Mouse (Mus musculus) ES-E14 (cell line): Measurements from ENCODE around the gene Mad1l1. TPM values are rescaled to one million over a fixed set of nuclear protein-coding genes. Genes with fewer than 3 reads are reported as not detected.

Experiments used
- DNase-seq: peaks from one replicate; pipeline ENCODE4 v3.0.0-alpha.2; 2013; ENCODE audit warnings: low read depth, low spot score
- H3K27ac ChIP-seq: 2 replicates; pipeline ENCODE4 v1.5.1; 2012; ENCODE audit warnings: low read depth, mild to moderate bottlenecking, low read length, moderate library complexity, mixed read lengths; ENCODE audit not compliant: poor library complexity, insufficient read depth, severe bottlenecking
- H3K36me3 ChIP-seq: 2 replicates; pipeline ENCODE4 v1.6.1; 2012; ENCODE audit warnings: mild to moderate bottlenecking, low read length, moderate library complexity, mixed read lengths; ENCODE audit not compliant: control insufficient read depth, poor library complexity, insufficient read depth, severe bottlenecking
- H3K4me1 ChIP-seq, 2 experiments: fragments of 150-350 bp in 1 of 2; sonication (generic) in 1 of 2; 2 replicates each; pipeline ENCODE4 v1.6.1; 2012; ENCODE audit warnings: low read length in 2 of 2, mild to moderate bottlenecking in 1 of 2, mixed read lengths in 1 of 2; ENCODE audit not compliant: control insufficient read depth in 2 of 2, insufficient read depth in 2 of 2, poor library complexity in 1 of 2
- H3K4me3 ChIP-seq, 2 experiments: fragments of 150-350 bp in 1 of 2; sonication (generic) in 1 of 2; 2 replicates each; pipeline ENCODE4 v1.5.1; 2012; ENCODE audit warnings: low read length in 2 of 2, low read depth in 1 of 2, mild to moderate bottlenecking in 1 of 2, mixed read lengths in 1 of 2; ENCODE audit not compliant: insufficient read depth in 1 of 2, poor library complexity in 1 of 2, severe bottlenecking in 1 of 2
- H3K9ac ChIP-seq: 2 replicates; pipeline ENCODE4 v1.6.1; 2012; ENCODE audit warnings: low read depth, mild to moderate bottlenecking, low read length, mixed read lengths; ENCODE audit not compliant: poor library complexity, insufficient read depth, severe bottlenecking
- H3K9me3 ChIP-seq: fragments of 150-350 bp; sonication (generic); 2 replicates; pipeline ENCODE4 v1.6.1; 2012; ENCODE audit warnings: low read depth, mild to moderate bottlenecking, low read length; ENCODE audit not compliant: control insufficient read depth, insufficient read depth
- CHD2 ChIP-seq: IDR thresholded peaks from 2 replicates; pipeline ENCODE4 v1.6.1; 2014; ENCODE audit warnings: mild to moderate bottlenecking, low read depth, low read length, inconsistent platforms
- HCFC1 ChIP-seq: IDR thresholded peaks from 2 replicates; pipeline ENCODE4 v1.6.1; 2012; ENCODE audit warnings: low read length, inconsistent platforms, borderline replicate concordance; ENCODE audit not compliant: insufficient read depth
- MAFK ChIP-seq: IDR thresholded peaks from 2 replicates; pipeline ENCODE4 v1.6.1; 2014; ENCODE audit warnings: mild to moderate bottlenecking, low read depth, low read length, inconsistent platforms; ENCODE audit not compliant: insufficient read depth
- ZC3H11A ChIP-seq: IDR thresholded peaks from 2 replicates; pipeline ENCODE4 v1.6.1; 2012; ENCODE audit warnings: low read depth, mild to moderate bottlenecking, inconsistent platforms, low read length, borderline replicate concordance
- ZNF384 ChIP-seq: IDR thresholded peaks from 2 replicates; pipeline ENCODE4 v1.6.1; 2012; ENCODE audit warnings: low read depth, low read length, inconsistent platforms
- in situ Hi-C, 2 experiments: fragments of 600-800 bp; cut with MboI; formaldehyde crosslinking; loops; one replicate each; pipeline ENCODE4 v1.15.1; 2025; ENCODE audit warnings: low sequenced_read_pairs in 2 of 2, inconsistent platforms in 1 of 2; ENCODE audit not compliant: unreplicated experiment in 2 of 2
- total RNA-seq: library from RNA; depleted of rRNA; stranded (reverse); fragments of 300-350 nt; gene quantifications from 2 replicates; pipeline ENCODE4 v1.2.3, GENCODE M21; 2012

Gene Mad1l1
- total RNA-seq, 1 experiment: 47.2 TPM

GRCm38 (mm10) chr5:140173181-140173580 is 148.2 kb downstream of the Mad1l1 start:
- H3K27ac ChIP-seq: no peak overlapping the region
- TF ChIP-seq ZNF384: no peak
- TF ChIP-seq HCFC1: no peak
- TF ChIP-seq MAFK: no peak
- TF ChIP-seq CHD2: no peak
- TF ChIP-seq ZC3H11A: no peak
- no peak overlapping the region for H3K4me3 ChIP-seq
- H3K4me1 ChIP-seq: peaks cover 2 to 32% of the 10 kb centered on the region in 2 experiments; a peak in 2 of 4 replicates
- H3K9ac ChIP-seq: no peak overlapping the region
- H3K9me3 ChIP-seq: no peaks in the 10 kb centered on the region
- no peaks in the 10 kb centered on the region for H3K36me3 ChIP-seq
- in situ Hi-C loops: no loop called here
- no peak for DNase-seq

- H3K9ac ChIP-seq: no peak overlapping the region
- peaks cover 2 to 32% of the 10 kb centered on the region in 2 experiments; a peak in 2 of 4 replicates for H3K4me1 ChIP-seq
- no peak overlapping the region for H3K4me3 ChIP-seq
- in situ Hi-C loops: no loop called here
- DNase-seq: no peak
- H3K9me3 ChIP-seq: no peaks in the 10 kb centered on the region
- no peaks in the 10 kb centered on the region for H3K36me3 ChIP-seq
- no peak overlapping the region for H3K27ac ChIP-seq
- TF ChIP-seq CHD2 (no peak), ZNF384 (no peak), ZC3H11A (no peak), HCFC1 (no peak), MAFK (no peak)
These were observed 149.6 kb downstream of the Mad1l1 start for GRCm38 (mm10) chr5:140171710-140172109.

GRCm38 (mm10) chr5:140167531-140167930 is 153.8 kb downstream of the Mad1l1 start:
- peaks cover 0 to 7% of the 10 kb centered on the region in 2 experiments; a peak in 2 of 4 replicates for H3K4me1 ChIP-seq
- in situ Hi-C loops: no loop called here
- no peak overlapping the region for H3K9ac ChIP-seq
- H3K9me3 ChIP-seq: no peaks in the 10 kb centered on the region
- no peaks in the 10 kb centered on the region; the same call in 1 of the 2 replicates for H3K36me3 ChIP-seq
- no peak overlapping the region for H3K4me3 ChIP-seq
- TF ChIP-seq CHD2: no peak
- no peak for TF ChIP-seq HCFC1
- TF ChIP-seq ZNF384: no peak
- no peak for TF ChIP-seq MAFK
- TF ChIP-seq ZC3H11A: no peak
- H3K27ac ChIP-seq: no peak overlapping the region
- DNase-seq: no peak

GRCm38 (mm10) chr5:140167080-140167479 is 154.3 kb downstream of the Mad1l1 start:
- Histone ChIP-seq H3K4me3 (no peak overlapping the region), H3K9me3 (no peaks in the 10 kb centered on the region), H3K27ac (no peak overlapping the region), H3K36me3 (no peaks in the 10 kb centered on the region; the same call in 1 of the 2 replicates), H3K4me1 (peaks cover 0 to 3% of the 10 kb centered on the region in 2 experiments; a peak in 2 of 4 replicates), H3K9ac (no peak overlapping the region)
- DNase-seq: no peak
- TF ChIP-seq CHD2: no peak
- in situ Hi-C loops: no loop called here

GRCm38 (mm10) chr5:140163947-140164346 is 157.4 kb downstream of the Mad1l1 start:
- no peaks in the 10 kb centered on the region; the same call in 1 of the 2 replicates for H3K36me3 ChIP-seq

More at GRCm38 (mm10) chr5:140163947-140164346, 157.4 kb downstream of the Mad1l1 start:
- Histone ChIP-seq H3K9ac (no peak overlapping the region), H3K4me3 (no peak overlapping the region), H3K4me1 (peaks cover 0 to 4% of the 10 kb centered on the region in 2 experiments; a peak in 2 of 4 replicates), H3K9me3 (no peaks in the 10 kb centered on the region), H3K27ac (no peak overlapping the region)
- no peak for DNase-seq
- in situ Hi-C loops: no loop called here
- TF ChIP-seq ZNF384: no peak
- no peak for TF ChIP-seq ZC3H11A
- TF ChIP-seq HCFC1: no peak
- no peak for TF ChIP-seq CHD2
- TF ChIP-seq MAFK: no peak
